Mouse (Mus musculus) hindbrain, embryonic 16.5 days (tissue): Measurements from ENCODE around the gene AC140267.1. TPM values are rescaled to one million over a fixed set of nuclear protein-coding genes. Genes with fewer than 3 reads are reported as not detected.

Experiments used
- ATAC-seq: fragments of 200-750 bp; cut with Nextera tagmentation; 2 replicates; pipeline ENCODE4 v1.8.0; 2017; ENCODE audit warnings: moderate TSS enrichment, moderate library complexity
- H3K27ac ChIP-seq: fragments of 300-500 bp; sonication (generic); 2 replicates; pipeline ENCODE4 v1.5.1; 2014; ENCODE audit warnings: low read depth, mild to moderate bottlenecking, control low read depth, low read length, moderate library complexity
- H3K27me3 ChIP-seq: fragments of 300-500 bp; sonication (generic); replicated peaks from 2 replicates; pipeline ENCODE4 v1.6.1; 2014; ENCODE audit warnings: low read length; ENCODE audit not compliant: control insufficient read depth, insufficient read depth
- H3K36me3 ChIP-seq: fragments of 300-500 bp; sonication (generic); 2 replicates; pipeline ENCODE4 v1.6.1; 2014; ENCODE audit warnings: mild to moderate bottlenecking, low read length, moderate library complexity, mixed read lengths; ENCODE audit not compliant: control insufficient read depth, insufficient read depth
- H3K4me1 ChIP-seq: fragments of 300-500 bp; sonication (generic); 2 replicates; pipeline ENCODE4 v1.6.1; 2014; ENCODE audit warnings: low read depth, low read length; ENCODE audit not compliant: control insufficient read depth, insufficient read depth
- H3K4me2 ChIP-seq: fragments of 300-500 bp; sonication (generic); 2 replicates; pipeline ENCODE4 v1.6.1; 2014; ENCODE audit warnings: mild to moderate bottlenecking, low read length, control low read depth, moderate library complexity
- H3K4me3 ChIP-seq: fragments of 300-500 bp; sonication (generic); 2 replicates; pipeline ENCODE4 v1.5.1; 2014; ENCODE audit warnings: mild to moderate bottlenecking, low read length, control low read depth, moderate library complexity
- H3K9ac ChIP-seq: fragments of 300-500 bp; sonication (generic); 2 replicates; pipeline ENCODE4 v1.6.1; 2014; ENCODE audit warnings: low read depth, mild to moderate bottlenecking, control low read depth, low read length, moderate library complexity
- H3K9me3 ChIP-seq: fragments of 300-500 bp; sonication (generic); 2 replicates; pipeline ENCODE4 v1.6.1; 2014; ENCODE audit warnings: mild to moderate bottlenecking, low read length, moderate library complexity; ENCODE audit not compliant: control insufficient read depth
- WGBS: fragments of 180-500 bp; shearing (Covaris S2); extraction: QIAGEN DNeasy Blood & Tissue Kit; methylation state at CpG from one replicate; pipeline ENCODE4 v1.1.7; 2014; 5-methylcytosine and 5-hydroxymethylcytosine counted together
- polyA plus RNA-seq: library from polyadenylated mRNA; unstranded; fragments of >200 nt; fragmentation: Nextera tagmentation; extraction: Ambion mirVana; gene quantifications from 2 replicates; pipeline ENCODE4 v1.2.1, GENCODE M21; 2015

Gene AC140267.1
- polyA plus RNA-seq, 1 experiment from 2014 or later: not detected

- peaks cover 29% of the 10 kb centered on the region for H3K4me1 ChIP-seq
- H3K4me2 ChIP-seq: peak overlapping the region; percentile 95
- H3K36me3 ChIP-seq: peaks cover 23% of the 10 kb centered on the region
- 0 out of 2 replicates have a peak overlapping the region, but pooled peaks have one; percentile 4 for H3K9ac ChIP-seq
- no peaks in the 10 kb centered on the region for H3K9me3 ChIP-seq
- no peak for ATAC-seq
- 21% methylated on average over 4 of the region's 4 CpGs for WGBS
- H3K27me3 ChIP-seq: no peaks in the 10 kb centered on the region
- H3K27ac ChIP-seq: peak overlapping the region; percentile 1; the same call in 1 of the 2 replicates
- no peak overlapping the region for H3K4me3 ChIP-seq
Observed at GRCm38 (mm10) chr15:80257602-80258239, 22.1 kb downstream of the AC140267.1 start.

DNA sequence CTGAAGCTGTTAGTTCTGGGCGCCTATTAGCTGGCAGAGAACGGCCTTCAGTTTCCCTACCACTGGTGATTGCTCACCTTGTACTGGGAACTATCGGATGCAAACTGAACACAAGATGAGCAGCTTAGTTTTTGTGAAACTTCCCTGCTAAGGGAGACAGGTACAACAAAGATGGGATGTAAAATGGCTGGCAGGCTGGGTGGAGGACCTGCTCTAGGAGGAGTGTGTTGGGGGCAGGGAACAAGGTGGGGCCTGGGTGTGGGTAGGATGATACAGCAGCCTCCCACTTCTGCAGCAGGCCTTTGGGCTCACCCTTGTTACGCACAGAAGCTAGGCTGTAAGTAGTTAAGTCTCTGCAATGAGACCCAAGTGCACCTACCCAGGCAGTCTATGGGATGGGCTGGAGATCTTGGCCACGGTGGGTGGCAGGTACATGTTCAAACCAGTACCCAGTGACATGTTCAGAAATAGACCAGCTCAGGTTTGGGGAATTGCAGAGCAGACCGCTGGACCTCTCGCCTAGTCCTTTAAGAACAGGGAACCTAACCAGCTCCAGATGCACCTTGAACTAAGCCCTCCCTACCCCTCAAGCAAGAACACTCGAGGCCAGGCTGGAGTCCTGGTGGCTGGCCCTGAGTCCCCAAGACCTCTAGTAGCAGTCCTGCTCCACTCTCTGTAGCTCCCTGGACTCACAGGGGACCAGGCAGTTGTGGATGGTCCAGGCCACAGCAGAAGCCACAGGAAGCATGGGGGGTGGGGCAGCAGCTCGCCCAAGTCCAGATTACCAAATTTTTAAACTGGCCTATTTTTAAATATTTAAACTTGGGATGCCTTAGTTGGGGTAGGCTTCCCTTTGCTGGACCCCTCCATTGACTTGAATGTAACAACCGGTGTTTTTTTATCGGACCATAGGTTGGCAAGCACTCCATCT lies 22.9 kb downstream of the AC140267.1 start:
- H3K27ac ChIP-seq: peak overlapping the region; percentile 45; the same call in 1 of the 2 replicates
- H3K4me2 ChIP-seq: no peak overlapping the region

DNA sequence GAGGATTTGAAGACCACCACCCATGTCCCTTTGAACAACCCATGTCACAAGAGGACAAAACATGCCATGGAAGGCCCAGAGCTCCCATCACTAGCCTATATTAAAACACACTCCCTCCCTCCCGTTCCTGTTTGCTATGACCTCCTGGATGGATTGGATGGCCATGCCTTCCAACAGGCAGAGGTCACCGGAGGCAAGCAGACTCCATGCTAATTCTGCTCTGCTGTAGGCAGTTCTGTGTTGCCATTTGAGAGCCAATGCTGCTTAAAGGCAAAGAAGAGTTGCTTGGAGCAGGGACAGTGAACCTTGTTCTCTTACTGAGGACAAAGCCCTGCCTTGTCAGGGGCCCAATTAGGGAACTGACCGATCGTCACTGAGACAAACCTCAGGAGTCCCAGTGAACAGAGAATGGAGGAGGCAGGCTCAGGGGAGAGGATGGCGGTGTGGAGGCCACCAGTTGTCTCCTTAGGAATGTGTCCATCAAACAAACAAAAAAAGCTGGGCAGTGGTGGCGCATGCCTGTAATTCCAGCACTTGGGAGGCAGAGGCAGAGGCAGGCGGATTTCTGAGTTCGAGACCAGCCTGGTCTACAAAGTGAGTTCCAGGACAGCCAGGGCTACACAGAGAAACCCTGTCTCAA lies 23.9 kb downstream of the AC140267.1 start:
- H3K27ac ChIP-seq: peak overlapping the region; percentile 10; the same call in 1 of the 2 replicates
- no peak overlapping the region for H3K9ac ChIP-seq
- peaks cover 23% of the 10 kb centered on the region for H3K36me3 ChIP-seq
- no peaks in the 10 kb centered on the region for H3K9me3 ChIP-seq
- no peak overlapping the region for H3K4me3 ChIP-seq
- H3K4me1 ChIP-seq: peaks cover 31% of the 10 kb centered on the region
- no peak for ATAC-seq
- H3K4me2 ChIP-seq: no peak overlapping the region
- H3K27me3 ChIP-seq: no peaks in the 10 kb centered on the region
- 65% methylated on average over 8 of the region's 8 CpGs for WGBS

More for the DNA sequence above, 22.9 kb downstream of the AC140267.1 start:
- 61% methylated on average over 11 of the region's 11 CpGs for WGBS
- peak overlapping the region; percentile 20; the same call in 1 of the 2 replicates for H3K9ac ChIP-seq
- H3K4me1 ChIP-seq: peaks cover 37% of the 10 kb centered on the region
- no peaks in the 10 kb centered on the region for H3K9me3 ChIP-seq
- no peak overlapping the region for H3K4me3 ChIP-seq
- H3K36me3 ChIP-seq: peaks cover 23% of the 10 kb centered on the region
- ATAC-seq: no peak
- H3K27me3 ChIP-seq: no peaks in the 10 kb centered on the region

DNA sequence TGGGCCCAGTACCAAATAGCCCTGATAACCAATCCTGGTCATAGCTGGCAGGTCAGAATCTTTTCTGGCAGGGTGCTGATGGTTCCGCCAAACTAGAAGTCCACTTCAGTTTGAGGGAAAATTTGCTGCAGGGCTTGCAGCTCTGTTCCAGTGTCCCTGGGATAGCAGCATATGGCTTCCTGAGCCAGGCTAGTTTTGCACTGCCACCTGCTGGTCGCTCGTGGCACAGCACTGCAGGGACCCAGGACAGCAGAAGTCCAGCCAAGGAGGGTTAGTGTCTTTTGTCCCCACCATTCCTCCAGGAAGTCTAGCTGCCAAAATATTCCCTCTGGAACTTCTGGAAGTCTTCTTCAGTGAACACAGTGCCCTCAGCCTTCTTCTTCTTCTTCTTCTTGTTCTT lies 25.0 kb downstream of the AC140267.1 start:
- Histone ChIP-seq H3K4me1 (peaks cover 31% of the 10 kb centered on the region), H3K9ac (no peak overlapping the region), H3K36me3 (peaks cover 23% of the 10 kb centered on the region), H3K27ac (no peak overlapping the region), H3K4me3 (no peak overlapping the region), H3K27me3 (no peaks in the 10 kb centered on the region), H3K4me2 (no peak overlapping the region), H3K9me3 (no peaks in the 10 kb centered on the region)
- no peak for ATAC-seq
- 23% methylated on average over 3 of the region's 3 CpGs for WGBS

DNA sequence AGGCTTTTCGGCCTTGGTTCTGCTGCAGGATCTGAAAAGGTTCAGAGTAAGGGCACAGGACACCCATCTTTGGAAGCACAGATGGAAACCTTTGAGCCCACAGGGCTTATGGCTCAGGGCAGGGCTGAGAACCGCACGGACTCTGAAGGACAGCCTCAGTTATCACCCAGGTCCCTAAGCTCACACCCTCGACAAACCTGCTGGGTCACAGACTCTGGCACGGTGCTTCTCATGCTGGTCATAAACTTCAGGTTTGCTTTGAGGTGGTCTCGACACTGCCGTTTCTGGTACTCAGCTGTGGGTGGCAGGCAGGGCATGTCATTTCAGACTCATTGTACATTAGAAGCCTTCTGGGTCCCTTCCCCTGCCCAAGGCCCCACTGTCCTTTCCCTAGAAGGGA lies 25.5 kb downstream of the AC140267.1 start:
- H3K4me3 ChIP-seq: no peak overlapping the region
- ATAC-seq: no peak
- peaks cover 23% of the 10 kb centered on the region for H3K36me3 ChIP-seq
- H3K4me2 ChIP-seq: no peak overlapping the region
- no peak overlapping the region for H3K9ac ChIP-seq
- no peak overlapping the region for H3K27ac ChIP-seq
- H3K9me3 ChIP-seq: no peaks in the 10 kb centered on the region
- peaks cover 31% of the 10 kb centered on the region for H3K4me1 ChIP-seq
- no peaks in the 10 kb centered on the region for H3K27me3 ChIP-seq
- WGBS: 86% methylated on average over 7 of the region's 7 CpGs

- Histone ChIP-seq H3K4me3 (peak within 1 kb of the TSS; percentile 92), H3K27ac (peak within 1 kb of the TSS; percentile 68), H3K9ac (peak within 1 kb of the TSS; percentile 92), H3K4me1 (peaks cover 12% of the 10 kb centered on the region), H3K36me3 (peaks cover 8% of the 10 kb centered on the region; the same call in 1 of the 2 replicates), H3K4me2 (peak within 1 kb of the TSS; percentile 83), H3K27me3 (no peaks in the 10 kb centered on the region), H3K9me3 (no peaks in the 10 kb centered on the region)
- WGBS: 2% methylated on average over 60 of the region's 66 CpGs
- peak; percentile 88 for ATAC-seq
Observed at GRCm38 (mm10) chr15:80263610-80264575, 28.3 kb downstream of the AC140267.1 start, which contains the start of gene Rps19bp1. TSS of gene Rps19bp1 (minus strand) at chr15:80264315.

- Histone ChIP-seq H3K36me3 (no peaks in the 10 kb centered on the region), H3K27ac (no peak overlapping the region), H3K27me3 (no peaks in the 10 kb centered on the region)
Observed at GRCm38 (mm10) chr15:80266281-80266680, 30.6 kb downstream of the AC140267.1 start.

GRCm38 (mm10) chr15:80271858-80272396 lies 36.3 kb downstream of the AC140267.1 start:
- H3K27me3 ChIP-seq: no peaks in the 10 kb centered on the region
- H3K4me3 ChIP-seq: no peak overlapping the region
- peaks cover 5% of the 10 kb centered on the region for H3K4me1 ChIP-seq
- no peaks in the 10 kb centered on the region for H3K36me3 ChIP-seq
- no peak overlapping the region for H3K9ac ChIP-seq
- no peak overlapping the region for H3K27ac ChIP-seq
- WGBS: 43% methylated on average over 3 of the region's 3 CpGs
- no peak overlapping the region for H3K4me2 ChIP-seq
- H3K9me3 ChIP-seq: no peaks in the 10 kb centered on the region
- ATAC-seq: no peak

More at GRCm38 (mm10) chr15:80266281-80266680, 30.6 kb downstream of the AC140267.1 start:
- H3K4me3 ChIP-seq: no peak overlapping the region
- H3K9ac ChIP-seq: no peak overlapping the region
- peak; percentile 60 for ATAC-seq
- 0% methylated on average over 2 of the region's 2 CpGs for WGBS
- no peaks in the 10 kb centered on the region for H3K9me3 ChIP-seq
- no peak overlapping the region for H3K4me2 ChIP-seq
- peaks cover 12% of the 10 kb centered on the region for H3K4me1 ChIP-seq
